Mouse (Mus musculus) cortical plate, adult 2 months (tissue): ENCODE data around the gene Copa.

Experiments
- CTCF ChIP-seq: fragments of 200-500 bp; IDR thresholded peaks from 2 replicates; pipeline ENCODE4 v1.5.1; 2011; ENCODE audit warnings: mild to moderate bottlenecking, control low read depth, low read length; ENCODE audit not compliant: insufficient read depth; ENCODE audit errors: extremely low read depth
- POLR2A ChIP-seq: fragments of 200-500 bp; IDR thresholded peaks from 2 replicates; pipeline ENCODE4 v1.6.1; 2011; ENCODE audit warnings: mild to moderate bottlenecking, low read length, control low read depth; ENCODE audit not compliant: insufficient read depth; ENCODE audit errors: extremely low read depth

- TF ChIP-seq CTCF = no peak
- TF ChIP-seq POLR2A = no peak
Observed at GRCm38 (mm10) chr1:172082899-172083445, 643 bp downstream of the Copa start.
